Mouse (Mus musculus) lung, embryonic 14.5 days (tissue): Measurements from ENCODE around the gene Prkcb. TPM values are rescaled to one million over a fixed set of nuclear protein-coding genes. Genes with fewer than 3 reads are reported as not detected.
A peak's percentile ranks its signal among the peaks of the same experiment; 100 is the strongest.

Source experiments
- ATAC-seq: fragments of 200-750 bp; cut with Nextera tagmentation; 2 replicates; pipeline ENCODE4 v1.8.0; 2017; ENCODE audit warnings: mild to moderate bottlenecking, moderate TSS enrichment, moderate library complexity; ENCODE audit not compliant: insufficient read depth
- DNase-seq: peaks from one replicate; pipeline ENCODE4 v3.0.0-alpha.2; 2015
- H3K27ac ChIP-seq: fragments of 300-500 bp; sonication (generic); 2 replicates; pipeline ENCODE4 v1.5.1; 2014; ENCODE audit warnings: low read depth, mild to moderate bottlenecking, moderate library complexity
- H3K27me3 ChIP-seq: fragments of 300-500 bp; sonication (generic); 2 replicates; pipeline ENCODE4 v1.6.1; 2014; ENCODE audit warnings: low read length, control low read depth; ENCODE audit not compliant: insufficient read depth
- H3K36me3 ChIP-seq: fragments of 300-500 bp; sonication (generic); 2 replicates; pipeline ENCODE4 v1.6.1; 2014; ENCODE audit warnings: control low read depth; ENCODE audit not compliant: insufficient read depth
- H3K4me1 ChIP-seq: fragments of 300-500 bp; sonication (generic); 2 replicates; pipeline ENCODE4 v1.6.1; 2014; ENCODE audit warnings: antibody characterized with exemption, control low read depth; ENCODE audit not compliant: insufficient read depth
- H3K4me2 ChIP-seq: fragments of 300-500 bp; sonication (generic); 2 replicates; pipeline ENCODE4 v1.6.1; 2014; ENCODE audit warnings: mild to moderate bottlenecking
- H3K4me3 ChIP-seq: fragments of 300-500 bp; sonication (generic); 2 replicates; pipeline ENCODE4 v1.5.1; 2014; ENCODE audit warnings: low read depth, low read length
- H3K9ac ChIP-seq: fragments of 300-500 bp; sonication (generic); 2 replicates; pipeline ENCODE4 v1.6.1; 2014
- H3K9me3 ChIP-seq: fragments of 300-500 bp; sonication (generic); 2 replicates; pipeline ENCODE4 v1.6.1; 2016; ENCODE audit warnings: low read depth, low read length, control low read depth
- CTCF ChIP-seq: IDR thresholded peaks from 2 replicates; pipeline ENCODE4 v1.5.1; 2016; ENCODE audit warnings: antibody characterized with exemption, low read depth
- WGBS: fragments of 180-500 bp; shearing (Covaris S2); extraction: QIAGEN DNeasy Blood & Tissue Kit; methylation state at CpG from one replicate; pipeline ENCODE4 v1.1.7; 2014; 5-methylcytosine and 5-hydroxymethylcytosine counted together
- polyA plus RNA-seq: library from polyadenylated mRNA; unstranded; fragments of >200 nt; fragmentation: Nextera tagmentation; extraction: Ambion mirVana; gene quantifications from 2 replicates; pipeline ENCODE4 v1.2.1, GENCODE M21; 2014

Gene Prkcb
- polyA plus RNA-seq, 1 experiment from 2014 or later = 9.7 TPM

GRCm38 (mm10) chr7:122298715-122299114 lies 10.2 kb downstream of the Prkcb start:
- H3K27ac ChIP-seq = no peak overlapping the region
- no peak overlapping the region for H3K9ac ChIP-seq
- WGBS = 68% methylated on average over 2 of the region's 2 CpGs
- no peaks in the 10 kb centered on the region for H3K36me3 ChIP-seq
- H3K9me3 ChIP-seq = no peaks in the 10 kb centered on the region
- no peak overlapping the region for H3K4me2 ChIP-seq
- no peak for DNase-seq
- H3K4me1 ChIP-seq = no peaks in the 10 kb centered on the region
- no peak overlapping the region for H3K4me3 ChIP-seq
- no peak for ATAC-seq
- TF ChIP-seq CTCF = no peak
- no peaks in the 10 kb centered on the region for H3K27me3 ChIP-seq

DNA sequence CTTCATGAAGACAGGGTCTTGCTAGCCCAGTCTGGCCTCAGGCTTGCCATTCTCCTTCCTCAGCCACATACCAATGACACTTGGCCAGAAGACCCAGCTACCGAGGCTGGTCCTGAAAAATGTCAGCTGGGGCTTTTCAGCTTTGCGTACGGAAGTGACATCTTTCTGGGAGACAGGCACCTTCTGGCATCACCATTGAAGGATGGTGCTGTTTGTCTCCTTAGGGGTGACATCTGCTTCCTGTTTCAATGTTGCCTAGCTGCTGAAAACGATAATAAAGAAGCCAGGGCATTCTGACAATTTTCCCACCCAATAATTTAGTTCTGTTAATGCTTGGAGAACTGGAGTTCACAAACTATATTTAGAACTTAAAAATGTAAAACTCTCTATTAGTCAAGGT lies 12.0 kb downstream of the Prkcb start:
- Histone ChIP-seq H3K9me3 (no peaks in the 10 kb centered on the region), H3K27ac (no peak overlapping the region), H3K4me3 (no peak overlapping the region), H3K36me3 (no peaks in the 10 kb centered on the region), H3K4me1 (no peaks in the 10 kb centered on the region), H3K27me3 (no peaks in the 10 kb centered on the region), H3K9ac (no peak overlapping the region), H3K4me2 (no peak overlapping the region)
- DNase-seq = peak; percentile 76
- ATAC-seq = peak; percentile 73; the same call in 1 of the 2 replicates
- no peak for TF ChIP-seq CTCF
- 38% methylated on average over 4 of the region's 4 CpGs for WGBS

- H3K36me3 ChIP-seq = no peaks in the 10 kb centered on the region
- H3K27ac ChIP-seq = no peak overlapping the region
- DNase-seq (no peak), ATAC-seq (no peak)
- H3K9ac ChIP-seq = no peak overlapping the region
- H3K4me3 ChIP-seq = no peak overlapping the region
- no peaks in the 10 kb centered on the region for H3K27me3 ChIP-seq
- no peaks in the 10 kb centered on the region for H3K9me3 ChIP-seq
- no peak overlapping the region for H3K4me2 ChIP-seq
- 83% methylated on average over 6 of the region's 6 CpGs for WGBS
- no peaks in the 10 kb centered on the region for H3K4me1 ChIP-seq
- no peak for TF ChIP-seq CTCF
Observed at GRCm38 (mm10) chr7:122302538-122302937, 14.0 kb downstream of the Prkcb start.

DNA sequence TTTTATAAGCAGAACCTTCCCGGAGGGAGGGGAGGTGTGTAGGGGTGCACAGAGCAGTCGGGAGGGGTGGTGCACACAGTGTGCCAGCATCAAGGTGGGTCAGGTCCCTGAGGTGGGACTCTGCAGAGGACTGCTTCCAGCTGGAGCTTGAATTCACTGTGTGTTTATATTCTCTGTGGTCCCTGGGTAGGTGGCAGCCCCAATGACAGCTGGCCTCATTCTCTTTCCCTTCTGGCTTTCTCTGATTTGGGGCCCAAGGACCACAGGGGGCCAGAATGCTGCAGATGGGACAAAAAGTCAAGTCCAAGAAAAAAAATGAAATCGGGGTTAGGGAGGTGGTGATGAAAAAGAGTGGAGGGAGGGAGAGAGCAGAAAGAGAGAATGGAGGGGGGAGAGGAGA lies 15.4 kb downstream of the Prkcb start:
- Histone ChIP-seq H3K36me3 (no peaks in the 10 kb centered on the region), H3K27me3 (no peaks in the 10 kb centered on the region), H3K4me2 (no peak overlapping the region), H3K4me1 (no peaks in the 10 kb centered on the region), H3K4me3 (no peak overlapping the region), H3K9me3 (no peaks in the 10 kb centered on the region), H3K9ac (no peak overlapping the region), H3K27ac (no peak overlapping the region)
- 60% methylated on average over 3 of the region's 3 CpGs for WGBS
- DNase-seq = no peak
- no peak for TF ChIP-seq CTCF
- ATAC-seq = no peak

DNA sequence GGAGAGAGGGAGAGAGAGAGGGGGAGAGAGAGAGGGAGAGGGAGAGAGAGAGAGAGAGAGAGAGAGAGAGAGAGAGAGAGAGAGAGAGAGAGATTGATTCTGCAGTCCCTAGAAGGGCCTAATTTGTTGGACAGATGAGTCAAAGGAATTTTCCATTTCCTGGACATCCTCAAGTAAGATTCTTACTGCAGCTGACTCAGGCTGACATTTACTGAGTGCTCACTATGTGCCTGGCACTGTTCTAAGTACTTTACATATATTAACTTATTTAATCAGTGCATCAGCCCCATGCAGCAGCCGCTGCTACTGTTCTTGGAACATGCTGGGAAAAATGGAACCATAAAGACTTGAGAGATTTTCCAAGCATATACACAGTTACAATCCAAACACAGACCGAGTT lies 16.0 kb downstream of the Prkcb start:
- no peak overlapping the region for H3K9ac ChIP-seq
- no peaks in the 10 kb centered on the region for H3K36me3 ChIP-seq
- H3K4me1 ChIP-seq = no peaks in the 10 kb centered on the region
- H3K27ac ChIP-seq = no peak overlapping the region
- H3K4me3 ChIP-seq = no peak overlapping the region
- H3K4me2 ChIP-seq = no peak overlapping the region
- no peaks in the 10 kb centered on the region for H3K9me3 ChIP-seq
- WGBS = 78% methylated on average over 2 of the region's 2 CpGs
- H3K27me3 ChIP-seq = no peaks in the 10 kb centered on the region
- DNase-seq = no peak
- TF ChIP-seq CTCF = no peak
- no peak for ATAC-seq

GRCm38 (mm10) chr7:122307241-122307640 lies 18.7 kb downstream of the Prkcb start:
- ATAC-seq = no peak

GRCm38 (mm10) chr7:122308661-122309060 lies 20.1 kb downstream of the Prkcb start:
- no peak overlapping the region for H3K4me3 ChIP-seq
- no peak for TF ChIP-seq CTCF
- ATAC-seq (no peak), DNase-seq (no peak)
- H3K36me3 ChIP-seq = no peaks in the 10 kb centered on the region
- no peaks in the 10 kb centered on the region for H3K4me1 ChIP-seq
- no peak overlapping the region for H3K9ac ChIP-seq
- H3K27me3 ChIP-seq = no peaks in the 10 kb centered on the region
- no peaks in the 10 kb centered on the region for H3K9me3 ChIP-seq
- WGBS = 78% methylated on average over 5 of the region's 5 CpGs
- H3K27ac ChIP-seq = no peak overlapping the region
- H3K4me2 ChIP-seq = no peak overlapping the region

More at GRCm38 (mm10) chr7:122307241-122307640, 18.7 kb downstream of the Prkcb start:
- WGBS = 88% methylated on average over 9 of the region's 9 CpGs
- H3K4me1 ChIP-seq = no peaks in the 10 kb centered on the region
- DNase-seq = no peak
- no peak overlapping the region for H3K9ac ChIP-seq
- no peaks in the 10 kb centered on the region for H3K36me3 ChIP-seq
- no peak overlapping the region for H3K4me3 ChIP-seq
- H3K4me2 ChIP-seq = no peak overlapping the region
- no peak for TF ChIP-seq CTCF
- no peaks in the 10 kb centered on the region for H3K9me3 ChIP-seq
- H3K27ac ChIP-seq = no peak overlapping the region
- H3K27me3 ChIP-seq = no peaks in the 10 kb centered on the region
